Mouse (Mus musculus) cerebellum, adult 2 months (tissue): ENCODE measurements at regions not wholly inside any gene's neighbourhood (a gene's known extent, or its start where the extent isn't known, plus 50 kb on each side); places are given as distances from the start of the nearest gene placed in this dataset.

Source experiments
- CTCF ChIP-seq: fragments of 200-500 bp; IDR thresholded peaks from 2 replicates; pipeline ENCODE4 v1.5.1; 2011; ENCODE audit warnings: low read depth, mild to moderate bottlenecking, control low read depth, low read length, moderate library complexity, borderline replicate concordance; ENCODE audit not compliant: insufficient read depth
- POLR2A ChIP-seq: fragments of 200-500 bp; IDR thresholded peaks from 2 replicates; pipeline ENCODE4 v1.6.1; 2011; ENCODE audit warnings: low read length, control low read depth, borderline replicate concordance; ENCODE audit not compliant: insufficient read depth

DNA sequence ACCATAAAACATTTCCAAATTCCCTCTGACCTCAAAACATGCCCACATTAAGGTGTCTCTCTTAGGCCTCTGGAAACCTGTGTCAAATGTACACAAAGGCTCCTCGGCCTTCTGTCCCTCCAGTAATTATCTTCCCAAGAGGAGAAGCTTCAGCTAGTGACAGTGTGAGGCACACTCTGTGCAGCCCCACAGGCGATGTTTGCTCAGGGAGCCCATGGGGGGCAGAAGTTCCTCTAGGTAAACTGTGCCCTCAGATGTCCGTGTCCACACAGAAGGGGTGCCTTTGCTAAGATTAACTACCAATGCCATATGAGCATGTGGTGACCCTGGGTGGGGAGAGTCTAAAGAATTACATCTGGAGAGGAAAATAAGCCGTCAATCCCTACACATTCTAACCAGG is 152.4 kb downstream of the Zfp36l1 start:
- no peak for TF ChIP-seq CTCF
- TF ChIP-seq POLR2A: no peak
